Mouse (Mus musculus): ENCODE results near the gene Trpv5. TPM values are rescaled to one million over a fixed set of nuclear protein-coding genes. Genes with fewer than 3 reads are reported as not detected.
A peak's percentile ranks its signal among the peaks of the same experiment; 100 is the strongest.

Gene Trpv5
- polyA plus RNA-seq, 1 experiment from 2014 or later: not detected

DNA sequence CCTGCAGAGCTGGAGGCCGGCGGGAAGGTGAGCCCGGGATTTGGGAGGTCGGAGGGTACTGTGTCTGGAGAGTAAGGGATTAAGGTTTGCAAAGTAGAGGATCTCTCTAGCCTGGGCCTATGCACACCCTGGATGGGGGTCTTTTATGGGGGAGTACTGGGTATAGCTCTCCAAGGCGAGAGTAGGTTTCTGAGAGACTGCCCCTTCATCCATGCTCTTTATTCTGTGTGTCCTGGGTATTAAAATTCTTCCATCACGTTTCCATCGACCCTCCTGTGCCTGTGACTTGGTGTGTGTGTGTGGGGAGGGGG is 74.8 kb downstream of the Trpv5 start:
- 2% methylated on average over 7 of the region's 7 CpGs for WGBS
- Histone ChIP-seq H3K36me3 (no peaks in the 10 kb centered on the region), H3K4me1 (peaks cover 9% of the 10 kb centered on the region), H3K9me3 (no peaks in the 10 kb centered on the region), H3K9ac (peak overlapping the region; percentile 64), H3K4me2 (peak overlapping the region; percentile 97), H3K4me3 (peak overlapping the region; percentile 77), H3K27ac (peak overlapping the region; percentile 89), H3K27me3 (no peaks in the 10 kb centered on the region)
- ATAC-seq (ENCODE audit: borderline replicate concordance, extremely low read depth, low FRiP score, low TSS enrichment): peak; percentile 40; the same call in 1 of the 2 replicates

DNA sequence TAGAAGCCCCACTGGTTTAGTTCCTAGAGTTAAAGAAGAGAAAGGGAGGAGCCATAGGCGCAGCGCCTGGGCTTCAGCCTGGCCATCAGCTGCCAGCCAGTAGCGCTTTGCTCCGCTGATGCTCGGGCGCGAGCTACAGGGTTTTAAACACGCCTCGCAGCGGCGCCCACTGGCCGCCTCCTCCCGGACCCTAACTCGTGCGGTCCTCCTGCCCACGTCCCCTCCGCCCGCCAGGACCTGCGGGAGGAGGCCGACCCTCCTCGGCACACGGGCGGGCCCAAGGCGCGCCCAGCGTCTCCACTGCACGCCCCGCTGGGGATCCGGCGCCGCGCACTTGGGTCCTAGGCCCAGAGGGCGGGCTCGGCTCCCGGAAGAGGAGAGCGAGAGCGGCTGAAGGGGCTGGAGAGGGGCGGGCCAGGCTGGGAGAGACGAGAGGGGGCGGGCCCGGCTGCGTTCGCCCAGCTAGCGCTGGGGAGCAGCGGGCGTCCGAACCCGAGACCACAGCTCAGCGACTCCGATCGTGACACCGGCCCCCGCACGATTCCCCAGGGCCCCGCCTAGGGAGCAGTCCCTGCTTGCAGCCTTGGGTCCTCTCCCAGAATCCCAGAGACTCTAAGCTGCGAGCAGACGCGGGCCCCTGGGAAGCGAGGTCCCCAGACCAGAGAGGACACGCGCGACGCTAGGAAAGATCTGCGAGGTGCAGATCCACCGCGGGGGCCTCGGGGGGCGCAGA is 75.3 kb downstream of the Trpv5 start, which contains the start of gene Ephb6:
Gene Ephb6, plus strand, starts transcription at position 422 of the 733 bp plus-strand sequence.
- Histone ChIP-seq H3K27me3 (no peaks in the 10 kb centered on the region), H3K9ac (peak within 1 kb of the TSS; percentile 64), H3K4me3 (peak within 1 kb of the TSS; percentile 77), H3K4me1 (peaks cover 9% of the 10 kb centered on the region), H3K9me3 (no peaks in the 10 kb centered on the region), H3K4me2 (peak within 1 kb of the TSS; percentile 97), H3K27ac (peak within 1 kb of the TSS; percentile 89), H3K36me3 (no peaks in the 10 kb centered on the region)
- WGBS: under 1% methylated on average over 68 of the region's 68 CpGs
- ATAC-seq (ENCODE audit: borderline replicate concordance, extremely low read depth, low FRiP score, low TSS enrichment): peak; percentile 98

GRCm38 (mm10) chr6:41604401-41605050 is 76.0 kb downstream of the Trpv5 start:
- Histone ChIP-seq H3K4me3 (peak overlapping the region; percentile 77), H3K4me2 (peak overlapping the region; percentile 97), H3K27me3 (no peaks in the 10 kb centered on the region), H3K4me1 (peaks cover 9% of the 10 kb centered on the region), H3K36me3 (no peaks in the 10 kb centered on the region), H3K27ac (peak overlapping the region; percentile 89), H3K9ac (peak overlapping the region; percentile 64), H3K9me3 (no peaks in the 10 kb centered on the region)
- peak; percentile 28 for ATAC-seq (ENCODE audit: borderline replicate concordance, extremely low read depth, low FRiP score, low TSS enrichment)
- under 1% methylated on average over 23 of the region's 23 CpGs for WGBS

Other genes with a start within 250 kb of the Trpv5 start
- gene Gm10334, start 234.6 kb downstream of the Trpv5 start, polyA plus RNA-seq (2015; fragmentation: Nextera tagmentation; extraction: Ambion mirVana): 0.29 TPM in 1 of 2 replicates, not detected in the other
- 2.0 TPM in 1 of 2 replicates, not detected in the other for gene Prss1, start 221.8 kb downstream of the Trpv5 start, polyA plus RNA-seq (2015; fragmentation: Nextera tagmentation; extraction: Ambion mirVana)
- gene Prss2, start 159.0 kb downstream of the Trpv5 start, polyA plus RNA-seq (2015; fragmentation: Nextera tagmentation; extraction: Ambion mirVana): 0.54 TPM in 1 of 2 replicates, not detected in the other
- gene Ephb6, start 75.3 kb downstream of the Trpv5 start, polyA plus RNA-seq (2015; fragmentation: Nextera tagmentation; extraction: Ambion mirVana): 10.4 and 14.5 TPM in 2 replicates
- 1.8 and 2.3 TPM in 2 replicates for gene Trpv6, start 44.4 kb downstream of the Trpv5 start, polyA plus RNA-seq (2015; fragmentation: Nextera tagmentation; extraction: Ambion mirVana)
- not detected in 2 replicates for gene Llcfc1, start 3.7 kb upstream of the Trpv5 start, polyA plus RNA-seq (2015; fragmentation: Nextera tagmentation; extraction: Ambion mirVana)
- gene Kel, start 23.6 kb upstream of the Trpv5 start, polyA plus RNA-seq (2015; fragmentation: Nextera tagmentation; extraction: Ambion mirVana): 2.7 and 3.3 TPM in 2 replicates
- not detected in 2 replicates for gene Olfr459, start 94.4 kb upstream of the Trpv5 start, polyA plus RNA-seq (2015; fragmentation: Nextera tagmentation; extraction: Ambion mirVana)
- not detected in 2 replicates for gene Pip, start 166.8 kb upstream of the Trpv5 start, polyA plus RNA-seq (2015; fragmentation: Nextera tagmentation; extraction: Ambion mirVana)
- not detected in 2 replicates for gene Sval2, start 172.2 kb upstream of the Trpv5 start, polyA plus RNA-seq (2015; fragmentation: Nextera tagmentation; extraction: Ambion mirVana)

Data from lung, embryonic 15.5 days (tissue).